Mouse (Mus musculus) forebrain, embryonic 16.5 days (tissue): ENCODE data around the gene Spata31d1b. TPM values are rescaled to one million over a fixed set of nuclear protein-coding genes. Genes with fewer than 3 reads are reported as not detected.

Experiments used
- ATAC-seq: fragments of 200-750 bp; cut with Nextera tagmentation; 2 replicates; pipeline ENCODE4 v1.8.0; 2017; ENCODE audit warnings: mild to moderate bottlenecking, moderate library complexity
- H3K27ac ChIP-seq: fragments of 300-500 bp; sonication (generic); 2 replicates; pipeline ENCODE4 v1.5.1; 2014; ENCODE audit warnings: low read length, control low read depth
- H3K27me3 ChIP-seq: fragments of 300-500 bp; sonication (generic); replicated peaks from 2 replicates; pipeline ENCODE4 v1.6.1; 2014; ENCODE audit warnings: low read length; ENCODE audit not compliant: control insufficient read depth, insufficient read depth
- H3K36me3 ChIP-seq: fragments of 300-500 bp; sonication (generic); 2 replicates; pipeline ENCODE4 v1.6.1; 2014; ENCODE audit not compliant: control insufficient read depth, insufficient read depth
- H3K4me1 ChIP-seq: fragments of 300-500 bp; sonication (generic); replicated peaks from 2 replicates; pipeline ENCODE4 v1.6.1; 2014; ENCODE audit warnings: low read length; ENCODE audit not compliant: control insufficient read depth, insufficient read depth
- H3K4me2 ChIP-seq: fragments of 300-500 bp; sonication (generic); 2 replicates; pipeline ENCODE4 v1.6.1; 2014; ENCODE audit warnings: mild to moderate bottlenecking, low read length, control low read depth
- H3K4me3 ChIP-seq: fragments of 300-500 bp; sonication (generic); replicated peaks from 2 replicates; pipeline ENCODE4 v1.5.1; 2014; ENCODE audit warnings: mild to moderate bottlenecking, low read length, control low read depth
- H3K9ac ChIP-seq: fragments of 300-500 bp; sonication (generic); replicated peaks from 2 replicates; pipeline ENCODE4 v1.6.1; 2014; ENCODE audit warnings: low read depth, low read length, control low read depth
- H3K9me3 ChIP-seq: fragments of 300-500 bp; sonication (generic); 2 replicates; pipeline ENCODE4 v1.6.1; 2016; ENCODE audit warnings: low read length; ENCODE audit not compliant: control insufficient read depth
- WGBS: fragments of 180-500 bp; shearing (Covaris S2); extraction: QIAGEN DNeasy Blood & Tissue Kit; methylation state at CpG from one replicate; pipeline ENCODE4 v1.1.7; 2014; 5-methylcytosine and 5-hydroxymethylcytosine counted together
- polyA plus RNA-seq: library from polyadenylated mRNA; unstranded; fragments of >200 nt; fragmentation: Nextera tagmentation; extraction: Ambion mirVana; gene quantifications from 2 replicates; pipeline ENCODE4 v1.2.1, GENCODE M21; 2015

The Spata31d1b gene
- polyA plus RNA-seq, 1 experiment from 2014 or later: not detected

DNA sequence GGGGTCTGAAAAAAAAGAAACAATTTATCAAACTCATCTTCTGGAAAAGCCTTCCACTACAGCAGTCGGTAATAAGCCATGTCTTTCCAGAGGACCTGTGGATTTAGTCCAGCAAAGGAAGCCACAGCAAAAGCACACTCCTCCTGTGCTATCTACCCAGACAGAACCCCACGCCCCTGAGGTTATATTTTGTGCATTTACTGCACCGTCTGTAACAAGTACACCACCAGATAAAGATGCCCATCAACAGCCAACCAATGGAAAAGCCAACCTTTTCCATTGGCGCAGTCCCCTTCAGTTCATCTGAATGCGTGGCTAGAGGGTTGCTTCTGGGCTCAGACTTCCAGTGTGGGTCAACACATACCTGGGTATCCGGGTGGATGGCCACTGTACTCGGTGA lies 50.7 kb downstream of the Spata31d1b start:
- no peak overlapping the region for H3K4me2 ChIP-seq
- H3K4me1 ChIP-seq: peaks cover 10% of the 10 kb centered on the region
- no peak for ATAC-seq
- 94% methylated on average over 7 of the region's 7 CpGs for WGBS
- no peaks in the 10 kb centered on the region for H3K9me3 ChIP-seq
- no peaks in the 10 kb centered on the region for H3K27me3 ChIP-seq
- no peak overlapping the region for H3K4me3 ChIP-seq
- no peak overlapping the region for H3K9ac ChIP-seq
- no peak overlapping the region for H3K27ac ChIP-seq
- H3K36me3 ChIP-seq: peaks cover 5% of the 10 kb centered on the region; the same call in 1 of the 2 replicates

GRCm38 (mm10) chr13:59766786-59767515 lies 54.9 kb downstream of the Spata31d1b start:
- Histone ChIP-seq H3K27ac (no peak overlapping the region), H3K36me3 (no peaks in the 10 kb centered on the region; the same call in 1 of the 2 replicates), H3K4me3 (no peak overlapping the region), H3K9ac (no peak overlapping the region), H3K27me3 (no peaks in the 10 kb centered on the region), H3K4me2 (no peak overlapping the region), H3K4me1 (peaks cover 31% of the 10 kb centered on the region), H3K9me3 (no peaks in the 10 kb centered on the region)
- no peak for ATAC-seq
- WGBS: 80% methylated on average over 11 of the region's 11 CpGs

DNA sequence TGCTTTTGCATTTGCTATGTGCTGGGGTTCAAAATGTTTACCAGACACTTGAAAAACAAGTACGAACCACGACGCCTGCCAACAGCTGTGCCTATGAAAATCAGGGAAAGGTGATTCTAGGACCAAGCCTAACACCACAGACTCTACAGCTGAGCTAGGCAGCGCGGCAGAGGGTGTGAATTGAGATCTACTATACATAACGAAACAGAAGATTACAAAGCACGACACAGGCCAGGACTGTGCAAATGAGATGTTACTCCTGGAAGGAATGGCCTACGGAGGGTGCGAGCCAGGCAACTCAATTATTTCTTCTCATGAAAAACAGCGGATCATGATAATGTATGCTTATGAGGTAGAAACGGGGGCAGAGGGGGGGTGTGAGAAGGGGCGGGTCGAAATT lies 56.4 kb downstream of the Spata31d1b start:
- H3K9me3 ChIP-seq: no peaks in the 10 kb centered on the region
- no peak for ATAC-seq
- no peaks in the 10 kb centered on the region for H3K27me3 ChIP-seq
- H3K9ac ChIP-seq: 0 out of 2 replicates have a peak overlapping the region, but pooled peaks have one; percentile 77
- H3K4me1 ChIP-seq: peaks cover 31% of the 10 kb centered on the region
- H3K4me3 ChIP-seq: peak overlapping the region; percentile 75
- WGBS: 27% methylated on average over 13 of the region's 13 CpGs
- peak overlapping the region; percentile 56 for H3K4me2 ChIP-seq
- no peaks in the 10 kb centered on the region for H3K36me3 ChIP-seq
- no peak overlapping the region for H3K27ac ChIP-seq

Other genes with a start within 250 kb of the Spata31d1b start
- 56.1 and 60.5 TPM in 2 replicates for gene Agtpbp1, start 127.1 kb upstream of the Spata31d1b start, polyA plus RNA-seq
- 168 and 177 TPM in 2 replicates for gene Naa35, start 127.0 kb upstream of the Spata31d1b start, polyA plus RNA-seq
- gene Golm1, start 36.5 kb upstream of the Spata31d1b start, polyA plus RNA-seq: 40.9 and 49.6 TPM in 2 replicates
- gene 4921517D22Rik, start 18.2 kb upstream of the Spata31d1b start, polyA plus RNA-seq: not detected in 2 replicates
- gene Spata31d1a, start 2.0 kb upstream of the Spata31d1b start, polyA plus RNA-seq: 0.20 TPM in 1 of 2 replicates, not detected in the other
- gene Spata31d1d, start 19.5 kb downstream of the Spata31d1b start, polyA plus RNA-seq: not detected in 2 replicates
- gene 1700014D04Rik, start 34.5 kb downstream of the Spata31d1b start, polyA plus RNA-seq: 0.54 TPM in 1 of 2 replicates, not detected in the other
- 145 and 149 TPM in 2 replicates for gene Isca1, start 57.5 kb downstream of the Spata31d1b start, polyA plus RNA-seq
- gene Gm49354, start 70.0 kb downstream of the Spata31d1b start, polyA plus RNA-seq: not detected in 2 replicates
- 57.7 and 65.1 TPM in 2 replicates for gene Tut7, start 110.9 kb downstream of the Spata31d1b start, polyA plus RNA-seq